Mouse (Mus musculus) forebrain, embryonic 16.5 days (tissue): ENCODE data around the gene Faap20. TPM values are rescaled to one million over a fixed set of nuclear protein-coding genes. Genes with fewer than 3 reads are reported as not detected.
A peak's percentile ranks its signal among the peaks of the same experiment; 100 is the strongest.

Source experiments
- ATAC-seq: fragments of 200-750 bp; cut with Nextera tagmentation; 2 replicates; pipeline ENCODE4 v1.8.0; 2017; ENCODE audit warnings: mild to moderate bottlenecking, moderate library complexity
- H3K27ac ChIP-seq: fragments of 300-500 bp; sonication (generic); 2 replicates; pipeline ENCODE4 v1.5.1; 2014; ENCODE audit warnings: low read length, control low read depth
- H3K27me3 ChIP-seq: fragments of 300-500 bp; sonication (generic); replicated peaks from 2 replicates; pipeline ENCODE4 v1.6.1; 2014; ENCODE audit warnings: low read length; ENCODE audit not compliant: control insufficient read depth, insufficient read depth
- H3K36me3 ChIP-seq: fragments of 300-500 bp; sonication (generic); 2 replicates; pipeline ENCODE4 v1.6.1; 2014; ENCODE audit not compliant: control insufficient read depth, insufficient read depth
- H3K4me1 ChIP-seq: fragments of 300-500 bp; sonication (generic); replicated peaks from 2 replicates; pipeline ENCODE4 v1.6.1; 2014; ENCODE audit warnings: low read length; ENCODE audit not compliant: control insufficient read depth, insufficient read depth
- H3K4me2 ChIP-seq: fragments of 300-500 bp; sonication (generic); 2 replicates; pipeline ENCODE4 v1.6.1; 2014; ENCODE audit warnings: mild to moderate bottlenecking, low read length, control low read depth
- H3K4me3 ChIP-seq: fragments of 300-500 bp; sonication (generic); replicated peaks from 2 replicates; pipeline ENCODE4 v1.5.1; 2014; ENCODE audit warnings: mild to moderate bottlenecking, low read length, control low read depth
- H3K9ac ChIP-seq: fragments of 300-500 bp; sonication (generic); replicated peaks from 2 replicates; pipeline ENCODE4 v1.6.1; 2014; ENCODE audit warnings: low read depth, low read length, control low read depth
- H3K9me3 ChIP-seq: fragments of 300-500 bp; sonication (generic); 2 replicates; pipeline ENCODE4 v1.6.1; 2016; ENCODE audit warnings: low read length; ENCODE audit not compliant: control insufficient read depth
- WGBS: fragments of 180-500 bp; shearing (Covaris S2); extraction: QIAGEN DNeasy Blood & Tissue Kit; methylation state at CpG from one replicate; pipeline ENCODE4 v1.1.7; 2014; 5-methylcytosine and 5-hydroxymethylcytosine counted together
- polyA plus RNA-seq: library from polyadenylated mRNA; unstranded; fragments of >200 nt; fragmentation: Nextera tagmentation; extraction: Ambion mirVana; gene quantifications from 2 replicates; pipeline ENCODE4 v1.2.1, GENCODE M21; 2015

Faap20 gene
- polyA plus RNA-seq, 1 experiment from 2014 or later = 79.4 TPM

DNA sequence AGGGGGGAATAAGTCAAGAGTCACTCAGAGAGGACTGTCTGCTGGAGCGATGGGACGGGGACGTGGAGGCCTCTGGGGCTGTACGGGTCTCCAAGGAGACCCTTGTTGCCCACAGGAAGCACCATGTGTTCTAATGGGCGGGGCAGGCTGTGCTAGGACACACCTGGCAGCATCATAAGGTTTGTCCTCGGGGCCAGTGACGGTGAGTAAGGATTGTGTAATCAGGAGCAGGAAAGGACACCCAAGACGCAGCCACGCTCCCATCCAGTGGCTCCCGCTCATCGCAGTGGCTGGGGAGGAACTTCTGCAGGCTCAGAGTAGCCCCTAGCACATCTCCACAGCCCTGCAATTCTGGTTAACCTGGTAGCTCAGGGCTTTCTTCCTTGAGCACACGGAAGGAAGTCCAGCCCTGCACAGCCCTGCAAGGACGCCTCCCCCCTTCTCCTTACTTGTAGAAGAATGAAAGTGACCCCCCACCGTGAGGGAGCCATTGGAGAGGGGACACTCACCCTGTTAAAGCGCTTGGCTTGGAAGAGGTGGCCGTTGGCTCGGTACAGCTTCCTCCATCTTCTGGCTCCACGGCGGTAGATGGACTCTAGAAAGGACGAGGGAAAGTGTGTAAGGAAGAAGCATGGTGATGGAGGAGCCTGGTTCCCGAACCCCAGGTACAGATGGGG is 51.0 kb downstream of the Faap20 start:
- no peaks in the 10 kb centered on the region for H3K9me3 ChIP-seq

DNA sequence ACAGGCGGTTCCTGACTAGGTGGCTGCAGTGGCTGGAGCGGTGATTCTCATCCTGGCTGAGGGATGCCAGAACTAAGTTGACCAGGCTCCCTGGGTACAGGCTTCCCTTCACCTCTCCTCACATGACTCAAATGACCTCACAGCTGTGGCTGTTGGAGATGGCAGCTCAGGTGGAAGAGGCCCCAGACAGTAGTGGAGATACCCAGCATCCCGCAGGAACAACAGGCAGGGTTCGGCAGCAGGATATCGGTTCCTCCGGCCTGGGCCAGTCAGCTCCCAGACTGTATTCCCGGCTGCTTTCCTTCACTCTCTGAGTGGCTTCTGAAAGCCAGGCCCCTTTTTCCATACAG is 51.5 kb downstream of the Faap20 start:
- H3K4me1 ChIP-seq = peaks cover 23% of the 10 kb centered on the region
- no peaks in the 10 kb centered on the region for H3K36me3 ChIP-seq
- H3K9me3 ChIP-seq = no peaks in the 10 kb centered on the region
- H3K9ac ChIP-seq = no peak overlapping the region
- ATAC-seq = no peak
- H3K4me2 ChIP-seq = no peak overlapping the region
- H3K4me3 ChIP-seq = no peak overlapping the region
- no peaks in the 10 kb centered on the region for H3K27me3 ChIP-seq
- WGBS = 97% methylated on average over 7 of the region's 7 CpGs
- H3K27ac ChIP-seq = no peak overlapping the region

More for the DNA sequence above, 51.0 kb downstream of the Faap20 start:
- no peak overlapping the region for H3K9ac ChIP-seq
- no peak for ATAC-seq
- 78% methylated on average over 21 of the region's 21 CpGs for WGBS
- no peak overlapping the region for H3K4me3 ChIP-seq
- H3K4me2 ChIP-seq = no peak overlapping the region
- H3K27ac ChIP-seq = no peak overlapping the region
- H3K27me3 ChIP-seq = no peaks in the 10 kb centered on the region
- H3K36me3 ChIP-seq = no peaks in the 10 kb centered on the region
- H3K4me1 ChIP-seq = peaks cover 18% of the 10 kb centered on the region

DNA sequence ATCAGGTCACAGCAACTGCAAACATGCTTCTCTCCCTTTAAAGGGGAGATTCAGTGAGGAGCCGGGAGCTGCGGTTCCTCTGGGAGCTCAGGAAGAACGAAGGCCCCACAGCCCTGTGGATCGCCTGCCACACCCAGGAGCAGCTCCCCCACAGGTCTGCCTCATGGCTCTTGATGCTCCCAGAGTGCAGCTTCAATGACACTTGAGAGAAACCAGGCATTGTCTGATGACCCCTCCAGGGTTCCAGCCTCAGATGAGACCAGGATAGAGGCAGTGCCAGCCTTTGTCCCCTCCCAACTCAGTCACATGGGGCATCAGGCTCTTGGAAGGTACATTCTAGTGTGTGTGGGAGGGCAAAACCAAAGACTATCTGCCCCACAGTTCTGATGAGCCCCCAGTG is 52.4 kb downstream of the Faap20 start:
- Histone ChIP-seq H3K9ac (no peak overlapping the region), H3K27me3 (no peaks in the 10 kb centered on the region), H3K4me3 (no peak overlapping the region), H3K9me3 (no peaks in the 10 kb centered on the region), H3K4me1 (peaks cover 26% of the 10 kb centered on the region), H3K27ac (no peak overlapping the region), H3K36me3 (no peaks in the 10 kb centered on the region), H3K4me2 (no peak overlapping the region)
- ATAC-seq = no peak
- 51% methylated on average over 4 of the region's 4 CpGs for WGBS

DNA sequence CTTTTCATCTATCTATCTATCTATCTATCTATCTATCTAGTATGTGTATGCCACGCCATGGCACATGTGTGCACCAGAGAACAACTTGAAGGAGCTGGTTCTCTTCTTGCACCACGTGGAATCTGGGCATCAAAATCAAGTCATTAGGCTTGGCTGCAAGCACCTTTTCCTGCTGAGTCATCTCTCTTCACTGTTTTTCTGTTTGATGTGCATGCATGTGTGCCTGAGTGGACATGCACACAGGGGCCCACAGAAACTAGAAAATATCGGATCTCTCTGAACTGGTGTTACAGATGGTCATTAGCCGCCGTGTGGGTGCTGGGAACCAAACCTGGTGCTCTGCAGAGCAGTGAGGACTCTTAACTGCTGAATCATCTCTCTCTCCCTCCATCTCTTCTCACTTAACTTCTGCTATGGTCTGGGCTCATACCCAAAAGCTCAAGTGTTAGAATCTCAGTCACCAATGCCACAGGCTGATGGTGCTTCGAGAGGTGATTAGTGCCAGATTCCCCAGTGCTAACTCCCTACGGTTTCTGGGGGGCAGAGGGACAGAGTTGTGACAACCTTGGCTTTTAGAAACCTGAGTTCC is 55.0 kb downstream of the Faap20 start:
- H3K9me3 ChIP-seq = no peaks in the 10 kb centered on the region
- no peaks in the 10 kb centered on the region for H3K36me3 ChIP-seq
- H3K27me3 ChIP-seq = no peaks in the 10 kb centered on the region
- H3K4me1 ChIP-seq = peaks cover 43% of the 10 kb centered on the region
- no peak overlapping the region for H3K9ac ChIP-seq
- 74% methylated on average over 7 of the region's 7 CpGs for WGBS
- H3K27ac ChIP-seq = peak overlapping the region; percentile 93
- no peak overlapping the region for H3K4me3 ChIP-seq
- no peak overlapping the region for H3K4me2 ChIP-seq
- ATAC-seq = no peak

DNA sequence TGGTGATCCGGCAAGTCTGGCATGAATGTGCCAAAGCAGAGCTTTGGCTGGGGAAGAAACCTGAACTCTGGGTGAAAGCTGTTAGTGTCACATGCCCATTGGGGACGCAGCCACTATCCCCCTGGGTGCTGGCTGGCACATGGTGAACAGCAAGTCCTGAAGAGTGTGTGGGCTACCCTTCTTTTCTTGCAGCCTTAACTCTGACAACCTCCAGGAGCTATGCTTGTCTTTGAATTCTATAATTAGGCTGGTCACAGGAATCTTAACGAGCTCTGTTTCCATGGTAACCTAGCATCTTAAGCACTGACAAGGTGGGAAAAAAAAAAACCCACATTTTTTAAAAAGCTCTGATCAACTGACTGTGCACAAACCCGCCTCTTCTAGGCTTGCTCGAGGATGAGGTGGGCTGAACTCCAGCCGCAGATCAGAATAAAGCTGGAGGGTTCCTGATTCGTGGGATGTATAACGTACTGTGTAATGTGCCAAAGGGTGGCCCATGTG is 56.0 kb downstream of the Faap20 start:
- H3K4me2 ChIP-seq = peak overlapping the region; percentile 47
- no peaks in the 10 kb centered on the region for H3K9me3 ChIP-seq
- H3K27me3 ChIP-seq = no peaks in the 10 kb centered on the region
- 0 out of 2 replicates have a peak overlapping the region, but pooled peaks have one; percentile 7 for H3K4me3 ChIP-seq
- peak overlapping the region; percentile 93 for H3K27ac ChIP-seq
- no peaks in the 10 kb centered on the region for H3K36me3 ChIP-seq
- WGBS = 7% methylated on average over 8 of the region's 8 CpGs
- peak overlapping the region; percentile 33; the same call in 1 of the 2 replicates for H3K9ac ChIP-seq
- ATAC-seq = peak; percentile 69
- H3K4me1 ChIP-seq = peaks cover 43% of the 10 kb centered on the region

Other genes with a start within 250 kb of the Faap20 start
- gene Plch2, start 193.0 kb upstream of the Faap20 start, polyA plus RNA-seq = 11.3 and 14.1 TPM in 2 replicates
- 19.5 and 22.1 TPM in 2 replicates for gene Pex10, start 182.8 kb upstream of the Faap20 start, polyA plus RNA-seq
- gene Rer1, start 163.4 kb upstream of the Faap20 start, polyA plus RNA-seq = 125 and 133 TPM in 2 replicates
- 6.0 and 10.7 TPM in 2 replicates for gene Morn1, start 163.2 kb upstream of the Faap20 start, polyA plus RNA-seq
- gene Ski, start 27.2 kb upstream of the Faap20 start, polyA plus RNA-seq = 15.8 and 16.0 TPM in 2 replicates
- gene Prkcz, start 111.6 kb downstream of the Faap20 start, polyA plus RNA-seq = 68.9 and 86.5 TPM in 2 replicates
- gene Gabrd, start 148.3 kb downstream of the Faap20 start, polyA plus RNA-seq = 2.2 and 3.2 TPM in 2 replicates
- 4.2 and 4.9 TPM in 2 replicates for gene Cfap74, start 159.4 kb downstream of the Faap20 start, polyA plus RNA-seq
- not detected in 2 replicates for gene Tmem52, start 219.3 kb downstream of the Faap20 start, polyA plus RNA-seq
- 1,158 and 1,178 TPM in 2 replicates for gene Gnb1, start 241.6 kb downstream of the Faap20 start, polyA plus RNA-seq